Mouse (Mus musculus) natural killer cell, adult 2 months (primary cell): Measurements from ENCODE around the gene Gm19426.

Experiments
- DNase-seq, 2 experiments: peaks; one replicate each; pipeline ENCODE4 v3.0.0; 2022; ENCODE audit warnings: low spot score in 2 of 2

The Gm19426 gene

DNA sequence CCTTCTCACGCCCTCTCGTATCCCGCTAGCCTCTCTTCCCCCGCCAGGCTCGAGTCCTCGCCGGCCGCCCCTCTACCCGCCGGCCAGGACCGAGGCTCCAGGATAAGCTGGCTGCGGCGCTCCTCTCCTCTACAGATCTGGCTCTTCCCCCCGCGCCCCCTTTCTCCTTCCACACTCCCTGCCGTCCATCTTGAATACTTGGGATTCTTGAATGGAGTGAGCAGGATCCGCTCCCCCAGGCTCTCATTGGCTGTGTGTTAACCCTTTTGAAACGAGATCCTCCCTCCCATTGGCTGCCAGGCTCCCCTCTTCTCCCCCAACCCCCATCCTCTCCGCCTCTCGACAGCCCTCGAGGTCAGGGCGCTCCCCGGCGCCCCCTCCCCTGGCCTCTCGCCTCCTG is at the start of gene Gm19426:
Gene Gm19426, minus strand, starts transcription at position 95 of the 400 bp plus-strand sequence.
- DNase-seq: no peak

DNA sequence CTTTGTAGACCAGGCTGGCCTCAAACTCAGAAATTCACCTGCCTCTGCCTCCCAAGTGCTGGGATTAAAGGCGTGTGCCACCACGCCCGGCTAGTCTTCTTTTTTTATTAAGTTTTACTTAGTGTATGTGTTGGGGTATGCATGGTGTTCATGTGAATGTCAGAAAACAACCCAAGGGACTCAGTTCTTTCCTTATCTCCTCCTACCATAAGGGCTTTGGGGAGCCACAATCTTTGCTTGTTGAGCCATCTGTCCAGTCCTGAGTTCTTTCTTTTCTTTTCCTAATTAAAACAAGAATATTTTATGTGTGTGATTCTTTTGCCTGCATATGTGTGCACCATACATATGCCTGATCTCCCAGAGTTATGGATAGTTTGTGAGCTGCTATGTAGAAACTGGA is 49.7 kb upstream of the Gm19426 start:
- DNase-seq: no peak

DNA sequence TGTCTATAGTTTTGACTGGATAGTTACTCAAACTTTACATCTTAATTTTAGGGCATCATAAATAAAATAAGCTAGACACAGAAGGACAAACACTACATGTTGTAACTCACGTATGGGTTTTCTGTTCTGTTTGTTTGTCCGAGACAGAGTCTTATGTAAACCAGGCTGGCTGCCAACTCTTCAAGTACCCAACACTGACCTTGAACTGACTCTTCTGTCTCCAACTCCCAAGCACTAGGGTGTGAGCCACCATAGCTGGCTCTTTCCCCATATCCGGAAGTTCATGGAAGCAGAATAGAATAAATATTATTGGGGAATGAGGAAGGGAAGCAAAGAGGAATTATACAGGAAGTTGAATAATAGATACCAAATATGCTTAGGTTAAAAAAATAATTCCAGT is 49.1 kb upstream of the Gm19426 start:
- no peak for DNase-seq

DNA sequence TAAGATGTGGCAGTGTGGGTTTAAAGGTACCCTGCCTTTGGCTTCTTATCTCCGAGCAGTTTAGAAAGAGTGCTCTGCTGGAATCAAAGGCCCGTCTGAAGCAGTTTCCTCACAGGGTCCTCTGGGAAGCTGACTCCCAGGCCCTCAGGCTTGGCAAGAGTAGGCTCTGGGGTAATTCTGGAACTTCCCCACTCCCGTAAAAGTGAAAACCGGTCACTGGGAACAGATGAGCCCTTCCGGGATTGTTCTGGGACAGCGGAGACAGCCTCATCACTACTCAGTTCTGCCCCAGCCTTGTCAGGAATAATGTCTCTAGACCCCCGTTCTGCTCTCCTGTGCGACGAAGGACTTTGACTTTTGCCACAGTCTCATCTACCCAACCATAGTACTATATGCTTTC is 47.0 kb upstream of the Gm19426 start:
- DNase-seq: no peak

DNA sequence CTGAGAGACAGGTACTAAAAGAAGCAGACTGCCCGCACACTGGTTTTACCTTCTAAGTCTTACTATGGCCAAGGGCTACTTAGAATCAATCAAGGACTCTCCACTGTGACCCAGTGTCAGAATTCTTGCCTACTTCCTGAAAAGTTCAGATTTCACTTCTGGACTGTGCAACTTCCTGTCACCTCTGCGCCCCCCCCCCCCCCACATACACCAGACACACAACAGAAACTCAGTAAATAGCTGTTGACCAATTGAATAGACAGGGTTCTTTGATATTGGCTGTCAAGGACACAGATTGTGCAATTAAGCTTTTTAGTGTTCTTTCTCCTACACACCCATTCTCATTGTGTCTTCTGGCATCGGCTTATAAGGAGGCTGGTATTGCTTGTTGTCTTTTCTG is 44.9 kb upstream of the Gm19426 start:
- no peak for DNase-seq

DNA sequence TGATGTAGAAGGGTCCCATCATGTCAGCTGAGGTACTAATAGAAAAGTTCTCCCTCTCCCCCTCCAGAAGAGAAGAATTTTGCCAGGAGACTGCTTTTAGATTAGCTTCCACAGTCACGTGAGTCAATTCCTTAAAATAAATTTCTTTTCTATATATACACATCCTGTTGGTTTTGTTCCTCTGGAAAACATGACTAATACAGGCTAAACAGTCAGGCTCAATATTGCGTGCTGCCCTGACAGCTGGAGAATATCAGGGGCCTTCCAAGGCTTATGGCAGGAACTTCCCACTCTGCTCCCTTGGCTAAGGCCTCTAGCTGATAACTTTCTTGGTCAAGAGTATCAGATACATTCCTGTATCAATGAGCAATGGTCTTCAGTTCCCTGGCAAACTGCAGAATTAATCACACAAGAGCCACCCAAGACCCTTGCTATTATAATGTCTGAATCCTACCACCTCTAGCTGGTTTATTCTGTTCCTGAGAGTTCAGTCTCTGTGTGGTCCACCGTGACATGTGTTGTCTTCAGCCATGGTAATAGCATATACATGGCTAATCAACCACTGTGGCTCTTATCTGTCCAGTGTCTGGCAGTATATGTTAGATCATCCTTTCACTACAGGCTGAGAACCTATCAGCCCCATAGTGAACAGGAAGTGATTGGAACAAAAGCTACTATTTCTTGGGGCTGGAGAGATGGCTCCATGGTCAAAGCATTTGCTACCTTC is 40.5 kb upstream of the Gm19426 start:
- no peak for DNase-seq

DNA sequence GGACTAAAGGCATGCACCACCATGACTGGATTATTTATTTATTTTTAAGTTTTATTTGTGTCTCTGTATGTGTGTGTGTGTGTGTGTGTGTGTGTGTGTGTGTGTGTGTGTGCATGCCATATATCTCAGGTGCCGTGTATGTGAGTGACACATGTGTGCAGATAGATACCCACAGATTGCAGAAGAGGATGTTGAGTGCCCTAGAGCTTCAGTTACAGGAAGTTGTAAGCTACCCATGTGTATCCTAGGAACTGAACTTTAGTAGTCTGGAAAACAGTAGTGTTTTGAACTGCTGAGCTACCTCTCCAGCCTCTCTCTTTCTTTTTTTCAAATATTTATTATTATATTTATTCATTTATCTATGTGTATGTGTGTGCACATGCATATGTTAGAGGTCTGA is 39.9 kb upstream of the Gm19426 start:
- DNase-seq: no peak

DNA sequence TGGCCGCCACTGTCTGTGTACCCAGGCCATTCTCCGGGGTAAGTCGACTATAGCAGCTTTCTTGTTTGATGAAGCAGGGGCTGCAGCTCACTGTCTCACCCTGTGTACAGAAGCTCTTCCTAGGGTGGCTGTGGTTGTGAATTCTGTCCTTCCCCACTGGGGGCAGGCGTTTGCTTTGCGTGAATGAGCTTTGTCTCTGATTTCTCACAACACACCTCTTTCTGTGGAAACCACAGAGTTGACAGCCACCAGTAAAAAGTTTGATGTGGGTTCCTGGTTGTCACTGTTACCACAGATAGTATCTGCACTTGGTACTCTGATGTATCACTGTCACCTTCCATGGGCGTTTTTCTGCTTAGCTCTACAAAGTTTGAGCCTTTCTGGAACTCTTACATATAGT is 35.8 kb upstream of the Gm19426 start:
- peak; percentile 68 to 83 for DNase-seq

DNA sequence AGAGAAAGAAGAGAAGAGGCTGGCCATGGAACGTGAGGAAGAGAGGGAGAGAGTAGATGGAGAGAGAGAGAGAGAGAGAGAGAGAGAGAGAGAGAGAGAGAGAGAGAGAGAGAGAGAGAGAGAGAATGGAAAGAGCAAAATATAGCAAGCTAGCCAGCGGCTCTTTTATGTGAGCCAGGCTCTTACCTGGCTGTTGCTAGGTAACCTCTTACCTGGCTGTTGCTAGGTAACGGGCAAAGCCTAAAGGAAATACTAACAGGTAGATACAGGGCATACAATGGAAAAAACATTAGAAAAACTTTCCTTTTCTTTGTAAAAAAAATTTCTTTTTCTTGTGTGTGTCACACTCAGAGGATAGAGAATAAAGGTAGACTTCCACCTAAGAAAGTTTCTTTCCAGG is 34.3 kb upstream of the Gm19426 start:
- no peak for DNase-seq

DNA sequence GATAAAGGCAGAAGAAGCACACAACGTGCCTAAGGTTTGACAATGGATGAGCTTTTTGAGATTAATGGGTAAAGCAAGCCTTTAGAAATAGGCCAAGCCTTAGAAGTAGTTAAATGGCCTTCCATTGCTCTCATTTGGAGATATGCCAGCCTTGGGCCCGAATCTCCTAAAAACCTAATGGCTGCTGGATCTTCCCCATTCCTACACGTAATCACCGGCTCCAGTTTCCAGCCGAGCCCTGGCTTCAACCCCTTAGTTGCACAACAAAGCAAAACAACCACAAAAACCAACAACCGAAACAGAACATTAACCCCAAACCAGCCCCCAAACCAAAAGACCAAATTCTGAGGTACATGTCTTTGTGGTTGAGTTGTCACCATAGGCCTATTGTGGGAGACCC is 32.2 kb upstream of the Gm19426 start:
- DNase-seq: no peak

DNA sequence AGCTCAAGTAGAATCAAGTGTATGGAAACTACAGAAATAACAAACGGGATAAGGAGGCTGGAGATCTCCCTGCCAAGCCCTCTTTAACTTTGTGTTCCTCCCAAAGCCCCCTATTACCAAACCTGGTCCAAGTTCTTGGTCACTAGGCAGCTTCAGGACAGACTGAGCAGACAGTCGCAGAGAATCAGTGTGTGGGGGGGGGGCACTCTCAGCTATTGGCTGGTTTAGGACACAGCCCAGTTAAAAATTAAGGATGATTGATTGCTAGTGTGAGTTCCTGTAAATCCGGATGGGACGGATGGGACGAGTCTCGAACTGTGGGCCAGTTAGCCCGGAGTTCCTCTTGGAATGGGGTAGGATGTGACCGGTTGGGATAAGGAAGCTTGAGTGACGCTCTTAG is 31.8 kb upstream of the Gm19426 start, which contains the start of gene Serping1:
Gene Serping1, minus strand, starts transcription at position 204 of the 400 bp plus-strand sequence.
- no peak for DNase-seq

DNA sequence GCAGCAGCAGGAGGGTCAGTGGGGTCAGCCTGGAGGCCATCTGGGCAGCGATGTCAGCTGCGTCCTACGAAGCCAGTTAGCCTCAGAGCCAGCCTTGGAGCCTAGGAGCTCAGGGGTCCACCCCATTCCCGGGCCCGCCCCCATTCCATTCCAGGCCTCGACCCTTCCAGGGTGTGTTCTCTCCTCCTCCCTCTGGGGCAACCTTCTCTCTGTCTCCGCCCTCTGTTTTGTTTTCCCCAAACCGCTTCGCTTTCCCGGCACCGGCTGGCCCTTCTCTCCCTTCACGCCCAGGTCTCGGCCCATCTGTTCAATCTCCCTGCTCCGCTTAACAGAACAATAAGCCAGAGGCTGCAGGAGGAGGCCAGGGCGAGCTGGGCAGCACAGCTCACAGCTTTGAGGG is 31.3 kb upstream of the Gm19426 start:
- DNase-seq: no peak

DNA sequence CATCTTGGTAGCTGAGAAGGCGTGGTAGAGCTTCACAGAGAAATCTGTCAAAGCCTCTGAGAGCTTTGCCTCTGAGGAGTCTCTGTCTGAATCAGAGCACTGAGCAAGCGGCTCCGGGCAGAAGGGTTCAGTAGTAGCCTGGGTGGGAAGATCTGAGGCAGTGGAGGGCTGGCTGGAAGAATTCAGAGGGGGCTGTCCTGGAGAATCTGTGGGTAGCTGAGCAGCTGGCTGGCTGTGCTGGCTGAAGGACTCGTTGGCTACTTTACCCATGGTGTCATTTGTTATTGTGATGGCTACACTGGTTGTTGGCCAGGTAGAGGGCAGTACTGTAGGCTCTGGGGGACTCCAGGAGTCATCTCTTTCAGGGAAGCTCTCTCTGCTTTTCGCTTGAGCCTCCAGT is 29.7 kb upstream of the Gm19426 start:
- no peak for DNase-seq

DNA sequence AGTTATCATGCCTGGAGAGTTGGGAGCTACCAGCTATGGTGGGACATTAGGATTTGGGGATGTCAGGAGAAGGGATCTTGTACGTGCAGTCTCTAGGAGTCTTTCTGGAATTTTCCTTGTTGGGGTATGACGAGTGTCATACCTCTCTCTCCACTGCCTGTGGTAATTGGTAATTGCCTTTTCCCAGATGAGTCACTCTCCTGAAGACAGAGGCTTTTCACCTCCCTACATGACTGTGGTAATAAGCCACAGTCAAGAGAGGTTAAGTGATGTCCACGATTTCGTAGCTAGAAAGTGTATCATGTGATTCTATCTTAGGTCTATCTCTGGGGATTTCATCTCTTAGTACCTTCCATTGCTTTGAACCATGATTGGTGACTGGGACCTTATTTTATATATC is 29.0 kb upstream of the Gm19426 start:
- no peak for DNase-seq

DNA sequence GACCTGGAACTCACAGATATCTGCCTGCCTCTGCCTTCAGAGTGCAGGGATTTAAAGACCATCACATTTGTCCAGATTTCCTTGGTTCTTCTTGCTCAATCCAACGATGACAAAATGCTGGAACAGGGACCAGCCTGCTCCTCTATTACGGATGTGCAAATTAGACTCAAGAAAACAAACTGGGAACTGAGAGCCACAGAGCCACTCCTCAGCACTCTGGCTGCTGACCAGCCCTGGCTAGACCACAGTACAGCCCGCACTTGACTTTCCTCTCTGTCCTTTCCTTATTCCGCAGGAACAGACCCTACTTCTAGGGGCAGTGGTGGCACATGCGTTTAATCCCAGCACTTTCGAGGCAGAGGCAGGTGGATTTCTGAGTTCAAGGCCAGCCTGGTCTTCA is 27.0 kb upstream of the Gm19426 start:
- no peak for DNase-seq

DNA sequence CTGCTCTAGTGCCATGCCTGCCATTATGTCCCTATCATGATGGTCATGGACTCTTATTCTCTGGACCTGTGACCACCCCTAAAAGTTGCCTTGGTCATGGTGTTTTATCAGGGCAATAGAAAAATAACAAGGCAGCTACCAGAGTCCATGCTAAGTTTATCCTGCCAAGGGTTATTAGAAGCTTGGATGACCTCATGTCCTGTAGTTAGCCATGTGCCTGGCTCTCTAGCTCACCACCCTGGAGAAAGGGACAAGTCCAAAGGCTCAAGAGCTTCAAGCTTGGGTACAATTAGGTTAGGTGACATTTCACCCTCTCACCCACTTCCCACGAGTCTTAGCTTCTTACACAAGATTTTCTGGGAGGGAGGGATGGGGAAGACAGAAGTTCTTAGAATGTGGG is 19.4 kb upstream of the Gm19426 start:
- no peak for DNase-seq

DNA sequence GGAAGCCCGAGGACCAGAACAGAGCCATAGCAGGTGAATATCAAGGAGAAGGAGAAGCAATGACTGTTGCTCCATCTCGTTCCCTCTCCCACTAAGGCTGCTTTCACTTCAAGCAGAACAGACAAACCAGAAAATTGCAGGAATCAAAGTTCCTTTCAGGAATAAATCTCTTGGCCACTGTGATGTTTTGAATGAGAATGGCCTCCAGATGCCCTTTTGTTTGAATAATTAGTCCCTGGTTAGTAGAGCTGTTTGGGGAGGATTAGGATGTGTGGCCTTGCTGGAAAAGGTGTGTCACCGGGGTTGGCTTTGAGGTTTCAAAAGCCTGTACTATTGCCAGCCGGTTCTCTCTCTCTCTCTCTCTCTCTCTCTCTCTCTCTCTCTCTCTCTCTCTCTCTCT is 18.8 kb upstream of the Gm19426 start:
- no peak for DNase-seq

DNA sequence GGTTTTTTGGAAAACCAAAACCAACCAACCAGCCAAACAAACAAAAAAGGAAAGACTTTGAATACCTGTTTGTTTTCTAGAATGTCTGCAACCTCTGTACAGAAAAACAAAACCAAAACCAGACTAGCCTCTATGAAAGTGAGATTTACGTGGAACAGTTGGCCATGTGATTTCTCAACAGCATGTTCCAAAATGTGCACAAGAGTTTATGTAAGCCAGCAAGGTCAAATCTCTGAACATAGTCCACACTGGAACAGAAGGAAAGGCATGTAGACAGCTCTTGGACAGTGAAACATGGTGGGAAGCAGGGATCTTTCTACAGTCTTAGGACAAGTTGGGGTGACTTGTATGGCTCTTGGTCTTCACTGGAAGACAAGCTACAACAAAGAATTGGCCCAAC is 18.4 kb upstream of the Gm19426 start:
- DNase-seq: no peak

DNA sequence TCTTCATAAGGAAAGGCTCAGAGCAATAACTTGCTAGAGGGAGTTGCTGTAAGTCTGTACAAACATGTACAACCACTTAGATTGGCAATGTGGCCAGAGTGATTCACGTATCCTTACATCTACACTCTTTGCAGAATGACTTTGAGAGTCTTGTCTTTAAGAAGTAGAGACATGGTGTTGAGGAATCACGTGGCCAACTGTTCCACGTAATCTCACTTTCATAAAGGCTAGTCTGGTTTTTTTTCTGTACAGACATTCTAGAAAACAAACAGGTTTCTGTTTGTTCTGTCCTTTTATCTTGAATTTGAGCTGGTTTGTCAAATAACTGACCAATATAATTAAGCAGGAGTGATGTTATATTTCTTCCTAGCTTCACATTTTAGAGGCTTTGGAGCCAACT is 17.9 kb upstream of the Gm19426 start:
- DNase-seq: no peak

DNA sequence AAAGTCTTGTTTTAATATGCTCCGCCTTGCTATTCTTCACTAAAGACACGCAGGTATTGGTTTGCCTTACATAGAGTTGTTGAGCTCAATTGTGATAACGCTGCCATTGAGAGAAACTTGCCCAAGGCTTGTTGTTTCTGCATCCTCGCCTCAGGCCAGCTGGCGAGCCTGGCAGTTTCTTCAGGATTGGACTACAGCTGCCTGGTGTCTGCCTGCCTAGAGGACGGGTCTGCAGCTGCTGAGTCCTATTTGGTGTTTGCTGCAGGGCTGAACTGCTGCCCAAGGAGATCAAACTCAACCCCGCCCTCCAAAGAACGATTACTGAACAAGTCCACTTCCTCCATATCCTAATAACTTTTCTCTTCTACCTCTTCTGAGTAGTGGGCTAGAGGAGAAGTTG is 17.3 kb upstream of the Gm19426 start:
- DNase-seq: no peak

DNA sequence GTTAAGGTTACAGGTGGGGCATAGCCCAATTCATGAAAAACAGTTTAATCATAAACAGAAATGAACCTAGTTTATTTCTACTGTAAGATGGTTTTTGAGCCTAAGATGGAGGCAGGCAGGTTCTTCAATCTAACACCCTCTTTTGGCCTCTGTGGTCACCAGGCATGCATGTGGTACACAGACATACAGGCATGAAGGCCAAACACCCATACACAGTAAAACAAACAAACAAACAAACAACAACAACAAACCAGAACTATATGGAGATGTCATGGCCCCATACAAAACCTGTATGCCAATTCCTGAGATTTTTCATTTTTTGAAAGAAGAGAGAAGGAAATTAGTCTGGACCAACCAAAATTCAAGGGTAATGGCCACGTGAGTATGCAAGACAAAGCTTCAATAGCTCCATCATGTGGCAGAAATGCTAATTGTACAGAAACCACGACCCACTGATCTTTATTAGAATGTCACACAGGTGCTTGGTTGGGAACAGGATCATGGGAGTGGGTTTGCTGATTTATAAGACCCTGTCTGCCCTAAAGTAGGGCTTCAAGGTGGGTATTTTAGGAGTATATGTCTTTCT is 15.2 kb upstream of the Gm19426 start:
- no peak for DNase-seq

DNA sequence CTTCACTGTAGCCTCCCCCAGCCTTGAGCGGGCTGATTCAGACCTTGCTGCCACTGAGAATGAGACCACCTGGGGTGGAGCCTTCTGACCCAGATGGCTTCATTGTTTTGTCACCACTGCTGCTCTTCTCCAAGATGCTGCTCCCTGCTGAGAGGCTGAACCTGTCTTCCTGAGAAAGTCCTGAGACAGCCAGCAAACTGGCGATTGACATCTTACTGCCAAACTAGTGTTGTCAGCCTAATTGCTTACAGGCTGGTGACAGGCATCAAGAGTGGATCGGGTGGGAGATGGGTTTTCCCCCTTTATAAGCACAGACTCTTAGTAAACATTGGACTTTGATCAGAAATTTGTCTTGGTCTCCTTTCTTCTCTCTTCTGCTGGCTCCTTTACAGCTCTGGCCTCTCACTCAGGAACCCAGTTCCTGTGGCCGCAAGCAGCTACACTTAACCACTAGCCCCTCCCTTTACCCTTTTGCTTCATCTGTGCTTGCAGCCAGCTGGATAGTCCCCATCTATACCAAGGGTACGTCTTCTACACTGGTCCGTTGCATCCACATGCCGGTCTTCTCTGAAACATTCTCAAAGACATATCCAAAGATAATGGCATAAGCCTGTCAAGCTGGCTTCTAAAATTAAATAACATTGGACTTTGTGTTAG is 13.7 kb upstream of the Gm19426 start:
- DNase-seq: no peak

DNA sequence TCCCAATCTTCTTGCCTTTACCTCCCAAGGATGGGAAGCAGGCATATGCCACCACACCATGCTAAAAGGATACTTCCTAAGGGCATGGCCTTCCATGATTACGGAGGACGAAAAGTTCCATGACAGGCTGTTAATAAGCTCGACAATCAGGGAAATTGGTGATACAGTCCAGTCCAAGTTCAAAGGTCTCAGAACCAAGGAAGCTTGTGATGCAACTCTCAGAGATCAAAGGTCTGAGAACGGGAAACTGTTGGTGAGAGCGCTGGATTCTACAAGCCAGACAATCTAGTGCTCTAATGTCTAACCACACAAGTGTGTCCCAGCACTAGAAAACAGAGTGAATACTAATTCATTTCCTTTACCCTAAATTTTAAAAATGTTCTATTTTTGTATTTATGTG is 12.8 kb upstream of the Gm19426 start:
- no peak for DNase-seq
